In genomic region chr2:153622449-153622848, GRCm38 (mm10) we compare ENCODE assay signal across 22 mouse cellular contexts. TPM values are rescaled to one million over a fixed set of nuclear protein-coding genes. Genes with fewer than 3 reads are reported as not detected.
DNase-seq lines count a peak whose midpoint lies in the region; ATAC-seq and TF ChIP-seq lines count a peak whose summit lies in the region.
"Had no signal": no experiment of that assay in that cellular context is flagged by ENCODE, and none has a peak within 500 bp of the region (broad histone marks: within the 10 kb centered on the region; RNA-seq: fewer than 3 reads in every experiment).

No protein-coding gene starts in this region.

- H3K9me3 ChIP-seq in embryonic facial prominence, embryonic 14.5 days (ENCODE audit: control insufficient read depth, low read length): no peaks in the 10 kb centered on the region
- H3K9me3 ChIP-seq in embryonic facial prominence, embryonic 10.5 days: no peaks in the 10 kb centered on the region
- H3K9me3 ChIP-seq in ES-Bruce4 (replicated peaks; ENCODE audit: control insufficient read depth, insufficient read depth, low read length, poor library complexity, severe bottlenecking): no peaks in the 10 kb centered on the region
- no peaks in the 10 kb centered on the region for H3K9me3 ChIP-seq in lung, postnatal 0 days (ENCODE audit: low read length)
- H3K9me3 ChIP-seq: embryonic facial prominence, embryonic 15.5 days; forebrain, embryonic 15.5 days; hindbrain, embryonic 12.5 days; hindbrain, embryonic 15.5 days had no signal

- no peak overlapping the region for H3K4me2 ChIP-seq in embryonic facial prominence, embryonic 14.5 days (ENCODE audit: low read depth, low read length)
- no peak overlapping the region for H3K4me2 ChIP-seq in lung, postnatal 0 days (replicated peaks; ENCODE audit: low read depth, low read length)
- H3K4me2 ChIP-seq: embryonic facial prominence, embryonic 15.5 days; forebrain, embryonic 15.5 days; heart, embryonic 11.5 days; hindbrain, embryonic 12.5 days; hindbrain, embryonic 15.5 days had no signal

- TF ChIP-seq CTCF in ES-Bruce4 (IDR thresholded peaks at IDR 0.05; ENCODE audit: low read depth, low read length): no peak
- TF ChIP-seq CTCF in lung, postnatal 0 days (IDR thresholded peaks at IDR 0.05): no peak

- TF ChIP-seq POLR2A in ES-Bruce4 (IDR thresholded peaks at IDR 0.05; ENCODE audit: insufficient read depth, low read length): no peak

- TF ChIP-seq EP300 in ES-Bruce4 (IDR thresholded peaks at IDR 0.05; ENCODE audit: insufficient read depth, low read depth, low read length): peak; percentile 87
- no peak for TF ChIP-seq EP300 in lung, postnatal 0 days (IDR thresholded peaks at IDR 0.05)

- no peaks in the 10 kb centered on the region for H3K4me1 ChIP-seq in embryonic facial prominence, embryonic 14.5 days (ENCODE audit: control insufficient read depth, insufficient read depth, low read length)
- H3K4me1 ChIP-seq in embryonic facial prominence, embryonic 10.5 days: no peaks in the 10 kb centered on the region
- H3K4me1 ChIP-seq in ES-Bruce4 (ENCODE audit: control insufficient read depth, insufficient read depth, low read length): peaks cover 8% of the 10 kb centered on the region
- no peaks in the 10 kb centered on the region for H3K4me1 ChIP-seq in lung, postnatal 0 days (ENCODE audit: insufficient read depth, low read depth, low read length)
- H3K4me1 ChIP-seq: embryonic facial prominence, embryonic 15.5 days; hindbrain, embryonic 12.5 days; hindbrain, embryonic 15.5 days had no signal

- DNase-seq in embryonic facial prominence, embryonic 14.5 days (ENCODE audit: low spot score): no peak
- no peak for DNase-seq in embryonic facial prominence, embryonic 10.5 days (ENCODE audit: low spot score)
- peak; percentile 87 for DNase-seq in R1 (ENCODE audit: low read depth, low spot score)
- no peak for DNase-seq in neural tube, embryonic 10.5 days (ENCODE audit: extremely low spot score, low spot score)
- DNase-seq in lung, adult 18-20 months: no peak
- no peak for DNase-seq in lung, postnatal 0 days (ENCODE audit: low spot score)
- DNase-seq: adrenal gland, adult 2 months; adrenal gland, postnatal 14 days; cerebellum, adult 11-12 months; cerebellum, adult 8-10 months; cerebellum, postnatal 10 days; cerebellum, postnatal 36 days; embryo, embryonic 11 days; gastrocnemius, postnatal 10 days; gastrocnemius, postnatal 36 days had no signal

- 62% methylated on average over 10 of the region's 10 CpGs for WGBS in embryonic facial prominence, embryonic 14.5 days
- WGBS in embryonic facial prominence, embryonic 10.5 days: 56% methylated on average over 10 of the region's 10 CpGs
- 77% methylated on average over 10 of the region's 10 CpGs for WGBS in lung, postnatal 0 days

- H3K4me3 ChIP-seq in embryonic facial prominence, embryonic 14.5 days (ENCODE audit: low read depth, low read length): no peak overlapping the region
- H3K4me3 ChIP-seq in embryonic facial prominence, embryonic 10.5 days: no peak overlapping the region
- H3K4me3 ChIP-seq in ES-Bruce4 (ENCODE audit: low read depth, low read length): no peak overlapping the region
- no peak overlapping the region for H3K4me3 ChIP-seq in lung, postnatal 0 days (ENCODE audit: low read depth, low read length)
- H3K4me3 ChIP-seq: embryonic facial prominence, embryonic 15.5 days; forebrain, embryonic 15.5 days; hindbrain, embryonic 12.5 days; hindbrain, embryonic 15.5 days had no signal

- peak; percentile 56; the same call in 1 of the 2 replicates for ATAC-seq in embryonic facial prominence, embryonic 14.5 days (ENCODE audit: low read depth)
- ATAC-seq in lung, postnatal 0 days: no peak
- ATAC-seq: forebrain, embryonic 15.5 days; intestine, postnatal 0 days had no signal

- peaks cover 97% of the 10 kb centered on the region for H3K36me3 ChIP-seq in embryonic facial prominence, embryonic 14.5 days (ENCODE audit: control insufficient read depth, insufficient read depth, low read length)
- H3K36me3 ChIP-seq in embryonic facial prominence, embryonic 10.5 days (replicated peaks): peaks cover 100% of the 10 kb centered on the region
- no peaks in the 10 kb centered on the region; the same call in none of the 2 replicates for H3K36me3 ChIP-seq in ES-Bruce4 (ENCODE audit: control insufficient read depth, insufficient read depth, low read length, poor library complexity, severe bottlenecking)
- peaks cover 46% of the 10 kb centered on the region for H3K36me3 ChIP-seq in lung, postnatal 0 days (ENCODE audit: insufficient read depth, low read length)

- H3K27me3 ChIP-seq in embryonic facial prominence, embryonic 14.5 days (replicated peaks; ENCODE audit: control insufficient read depth, insufficient read depth, low read length): no peaks in the 10 kb centered on the region
- no peaks in the 10 kb centered on the region for H3K27me3 ChIP-seq in embryonic facial prominence, embryonic 10.5 days (replicated peaks; ENCODE audit: low read depth, poor library complexity, severe bottlenecking)
- H3K27me3 ChIP-seq in ES-Bruce4 (ENCODE audit: control insufficient read depth, insufficient read depth, low read length, poor library complexity, severe bottlenecking): no peaks in the 10 kb centered on the region
- H3K27me3 ChIP-seq in lung, postnatal 0 days (replicated peaks; ENCODE audit: insufficient read depth, low read length): no peaks in the 10 kb centered on the region
- H3K27me3 ChIP-seq: embryonic facial prominence, embryonic 15.5 days; forebrain, embryonic 15.5 days; hindbrain, embryonic 12.5 days; hindbrain, embryonic 15.5 days had no signal

- H3K9ac ChIP-seq in embryonic facial prominence, embryonic 14.5 days (ENCODE audit: low read depth, low read length): no peak overlapping the region
- H3K9ac ChIP-seq in ES-Bruce4 (ENCODE audit: low read depth, poor library complexity, severe bottlenecking): no peak overlapping the region
- H3K9ac ChIP-seq in lung, postnatal 0 days (replicated peaks; ENCODE audit: low read depth): no peak overlapping the region
- H3K9ac ChIP-seq: embryonic facial prominence, embryonic 15.5 days; forebrain, embryonic 15.5 days; hindbrain, embryonic 12.5 days; hindbrain, embryonic 15.5 days had no signal

- H3K27ac ChIP-seq in embryonic facial prominence, embryonic 14.5 days (replicated peaks; ENCODE audit: low read depth, low read length): no peak overlapping the region
- H3K27ac ChIP-seq in embryonic facial prominence, embryonic 10.5 days (replicated peaks): no peak overlapping the region
- peak overlapping the region; percentile 59 for H3K27ac ChIP-seq in ES-Bruce4 (ENCODE audit: insufficient read depth, low read length)
- no peak overlapping the region for H3K27ac ChIP-seq in lung, postnatal 0 days (ENCODE audit: low read length)
- H3K27ac ChIP-seq: embryonic facial prominence, embryonic 15.5 days; forebrain, embryonic 15.5 days; hindbrain, embryonic 12.5 days; hindbrain, embryonic 15.5 days had no signal

RNA-seq across cellular contexts. Expression of gene Commd7, which starts 10.1 kb away (rescaled TPM):
- polyA plus RNA-seq in embryonic facial prominence, embryonic 14.5 days (2014; fragmentation: Nextera tagmentation; extraction: Ambion mirVana): 61.5 and 66.5 TPM in 2 replicates
- polyA plus RNA-seq in embryonic facial prominence, embryonic 10.5 days (2016; fragmentation: Nextera tagmentation; extraction: Ambion mirVana): 72.2 and 74.3 TPM in 2 replicates
- 16.5 and 18.0 TPM in 2 replicates for polyA plus RNA-seq in ES-Bruce4 (2011; ENCODE audit: insufficient read depth, insufficient read length, low read depth, missing spikeins)
- polyA plus RNA-seq in lung, postnatal 0 days (2015; fragmentation: Nextera tagmentation; extraction: Ambion mirVana): 71.8 and 73.3 TPM in 2 replicates

RNA-seq across cellular contexts. Expression of gene Dnmt3b, which starts 26.8 kb away (rescaled TPM):
- polyA plus RNA-seq in embryonic facial prominence, embryonic 14.5 days (2014; fragmentation: Nextera tagmentation; extraction: Ambion mirVana): 7.0 and 7.6 TPM in 2 replicates
- 26.5 and 30.2 TPM in 2 replicates for polyA plus RNA-seq in embryonic facial prominence, embryonic 10.5 days (2016; fragmentation: Nextera tagmentation; extraction: Ambion mirVana)
- 105 and 112 TPM in 2 replicates for polyA plus RNA-seq in ES-Bruce4 (2011; ENCODE audit: insufficient read depth, insufficient read length, low read depth, missing spikeins)
- polyA plus RNA-seq in lung, postnatal 0 days (2015; fragmentation: Nextera tagmentation; extraction: Ambion mirVana): 3.3 and 4.2 TPM in 2 replicates
